Mouse (Mus musculus): ENCODE results near the gene Fkbp6. TPM values are rescaled to one million over a fixed set of nuclear protein-coding genes. Genes with fewer than 3 reads are reported as not detected.

Gene Fkbp6
- polyA plus RNA-seq, 1 experiment from 2014 or later = 0.11 TPM

DNA sequence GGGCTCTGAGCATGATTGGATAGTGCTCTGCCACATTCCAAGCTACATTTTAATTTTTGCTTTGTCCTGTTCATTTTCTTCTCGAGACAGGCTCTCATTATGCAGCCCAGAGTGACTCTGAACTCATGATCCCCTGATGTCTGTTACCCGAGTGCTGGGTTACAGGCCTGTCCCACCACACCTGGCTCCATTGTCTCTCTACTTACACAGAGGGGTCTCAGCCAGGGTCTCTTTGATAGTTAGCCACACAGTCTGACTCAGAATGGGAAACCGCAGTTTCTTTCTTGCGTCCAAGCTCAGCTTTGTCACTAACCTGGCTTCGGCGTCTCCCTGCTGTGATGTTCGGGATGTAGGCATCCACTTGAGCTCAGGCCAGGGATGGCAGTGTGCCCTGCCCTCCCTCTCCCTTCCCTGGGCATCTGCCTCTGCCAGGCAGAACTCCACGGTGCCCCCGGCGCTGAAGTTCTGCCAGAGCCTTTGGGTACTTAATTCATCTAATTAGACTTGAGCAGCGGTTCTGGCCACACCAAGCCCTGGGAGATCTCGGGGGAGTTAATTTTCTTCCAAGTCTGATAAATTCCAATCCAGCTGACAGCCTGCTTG is 78.2 kb downstream of the Fkbp6 start:
- no peak for ATAC-seq (ENCODE audit: extremely low read depth, insufficient number of reproducible peaks, low FRiP score, low TSS enrichment)
- H3K27me3 ChIP-seq (replicated peaks) = peaks cover 11% of the 10 kb centered on the region

DNA sequence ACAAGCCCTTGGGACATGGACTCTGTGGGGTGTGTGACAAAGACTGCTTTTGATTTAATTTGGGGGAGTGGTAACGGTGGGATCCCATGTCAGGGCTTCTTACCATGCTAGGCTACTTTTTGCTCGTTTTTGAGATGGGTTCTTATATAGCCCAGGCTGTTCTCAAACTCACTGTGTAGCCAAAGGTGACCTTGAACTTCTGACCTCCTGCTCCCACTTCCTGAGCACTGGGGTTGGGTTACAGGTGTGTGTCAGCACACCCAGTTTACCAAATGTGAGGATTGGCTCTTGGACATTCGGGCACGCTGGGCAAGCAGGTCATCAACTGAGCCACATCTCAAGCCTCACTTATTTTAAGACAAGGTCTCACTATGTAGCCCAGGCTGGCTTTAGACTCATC is 79.5 kb downstream of the Fkbp6 start:
- no peak for ATAC-seq (ENCODE audit: extremely low read depth, insufficient number of reproducible peaks, low FRiP score, low TSS enrichment)
- H3K36me3 ChIP-seq = no peaks in the 10 kb centered on the region

More for the DNA sequence above, 78.2 kb downstream of the Fkbp6 start:
- no peaks in the 10 kb centered on the region for H3K9me3 ChIP-seq
- H3K9ac ChIP-seq = no peak overlapping the region
- H3K27ac ChIP-seq (replicated peaks) = no peak overlapping the region
- H3K4me1 ChIP-seq = peaks cover 30% of the 10 kb centered on the region
- H3K4me3 ChIP-seq = no peak overlapping the region
- 71% methylated on average over 12 of the region's 12 CpGs for WGBS
- no peaks in the 10 kb centered on the region for H3K36me3 ChIP-seq
- H3K4me2 ChIP-seq = no peak overlapping the region

DNA sequence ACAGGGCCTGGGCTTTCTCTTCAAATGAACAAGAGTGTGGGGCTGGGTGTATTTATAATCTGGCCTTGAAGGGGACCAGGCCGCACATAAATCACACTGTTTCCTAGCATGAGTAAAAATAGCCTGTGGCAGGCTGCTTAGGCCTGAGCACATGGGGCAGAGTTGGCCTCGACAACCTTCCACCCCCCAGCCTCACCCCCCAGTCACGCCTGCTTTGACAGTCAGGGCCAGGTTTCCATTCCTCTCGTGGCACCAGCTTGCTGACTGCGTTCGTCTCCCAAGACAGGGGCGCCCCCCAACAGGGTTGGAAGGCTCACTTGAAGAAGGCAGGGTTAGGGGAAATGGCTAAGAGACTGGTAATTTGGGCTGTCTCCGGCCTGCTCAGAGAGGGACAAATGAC is 80.4 kb downstream of the Fkbp6 start:
- no peak for ATAC-seq (ENCODE audit: extremely low read depth, insufficient number of reproducible peaks, low FRiP score, low TSS enrichment)
- H3K36me3 ChIP-seq = no peaks in the 10 kb centered on the region
- peak overlapping the region; percentile 50; the same call in 1 of the 2 replicates for H3K27ac ChIP-seq (replicated peaks)
- peaks cover 18% of the 10 kb centered on the region for H3K4me1 ChIP-seq
- H3K27me3 ChIP-seq (replicated peaks) = no peaks in the 10 kb centered on the region
- H3K4me3 ChIP-seq = no peak overlapping the region
- H3K9ac ChIP-seq = no peak overlapping the region; the same call in 1 of the 2 replicates
- H3K4me2 ChIP-seq = no peak overlapping the region
- 57% methylated on average over 8 of the region's 8 CpGs for WGBS
- H3K9me3 ChIP-seq = no peaks in the 10 kb centered on the region

More for the DNA sequence above, 79.5 kb downstream of the Fkbp6 start:
- Histone ChIP-seq H3K9me3 (no peaks in the 10 kb centered on the region), H3K4me3 (no peak overlapping the region), H3K9ac (no peak overlapping the region), H3K4me2 (no peak overlapping the region), H3K27me3 (replicated peaks) (no peaks in the 10 kb centered on the region), H3K27ac (replicated peaks) (no peak overlapping the region), H3K4me1 (peaks cover 23% of the 10 kb centered on the region)
- 78% methylated on average over 4 of the region's 4 CpGs for WGBS

DNA sequence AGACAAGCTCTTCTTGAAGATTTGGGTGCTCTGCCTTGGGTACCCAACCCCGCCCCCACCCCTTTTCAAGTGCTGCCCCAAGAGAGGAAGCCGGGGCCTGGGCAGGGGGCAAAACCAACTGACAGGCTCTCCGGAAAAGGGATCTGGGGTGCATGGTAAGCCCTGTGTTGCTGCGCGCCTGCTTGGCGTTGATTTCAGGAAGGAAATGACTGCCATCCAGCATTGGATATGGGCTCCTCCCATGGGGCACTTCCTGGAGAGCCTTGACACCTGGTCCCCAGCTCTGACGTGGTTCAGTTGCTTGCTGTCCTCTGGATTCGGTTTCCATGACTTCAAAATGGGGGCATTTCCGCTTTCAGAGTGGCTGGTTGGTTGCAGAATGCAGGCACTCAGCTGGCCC is 85.3 kb downstream of the Fkbp6 start:
- H3K4me3 ChIP-seq = peak overlapping the region; percentile 25
- ATAC-seq (ENCODE audit: extremely low read depth, insufficient number of reproducible peaks, low FRiP score, low TSS enrichment) = no peak
- H3K4me1 ChIP-seq = peaks cover 19% of the 10 kb centered on the region
- H3K9ac ChIP-seq = peak overlapping the region; percentile 42; the same call in 1 of the 2 replicates
- WGBS = 42% methylated on average over 9 of the region's 9 CpGs
- H3K9me3 ChIP-seq = no peaks in the 10 kb centered on the region
- H3K4me2 ChIP-seq = peak overlapping the region; percentile 52
- H3K27ac ChIP-seq (replicated peaks) = peak overlapping the region; percentile 73
- no peaks in the 10 kb centered on the region for H3K36me3 ChIP-seq
- no peaks in the 10 kb centered on the region for H3K27me3 ChIP-seq (replicated peaks)

DNA sequence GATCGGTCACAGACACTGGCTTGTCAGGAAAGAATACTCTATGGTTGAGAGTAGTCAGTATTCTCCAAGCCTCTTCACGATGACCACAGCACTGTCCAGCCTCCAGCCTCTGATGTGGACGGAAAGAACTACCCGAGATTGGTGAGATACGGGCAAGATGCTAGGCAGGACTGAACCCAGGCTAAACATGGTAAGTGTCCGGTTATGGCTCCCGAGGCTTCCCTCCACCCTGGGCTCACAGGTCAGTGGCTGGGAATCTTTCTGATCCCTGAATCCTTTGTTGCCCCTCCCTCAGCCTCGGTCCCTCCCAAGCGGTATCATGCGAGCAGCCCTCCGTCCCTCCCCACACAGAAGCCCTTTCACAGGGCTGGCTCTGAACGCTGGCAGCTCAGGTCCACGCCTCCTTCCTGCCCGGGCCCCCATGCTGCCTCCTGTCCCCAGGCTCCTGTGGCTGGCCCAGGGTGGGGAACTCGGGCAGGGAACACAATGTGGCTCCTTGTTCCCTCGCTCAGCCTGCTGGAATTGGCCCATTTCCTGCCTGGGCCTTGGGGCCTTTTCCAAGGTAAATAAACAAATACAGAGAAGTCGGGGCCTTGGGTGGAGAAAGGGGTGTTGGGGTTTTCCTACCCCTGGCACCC is 85.9 kb downstream of the Fkbp6 start:
- Histone ChIP-seq H3K9me3 (no peaks in the 10 kb centered on the region), H3K36me3 (no peaks in the 10 kb centered on the region), H3K4me1 (peaks cover 13% of the 10 kb centered on the region), H3K9ac (peak overlapping the region; percentile 55), H3K4me3 (peak overlapping the region; percentile 25), H3K4me2 (peak overlapping the region; percentile 52), H3K27me3 (replicated peaks) (no peaks in the 10 kb centered on the region), H3K27ac (replicated peaks) (peak overlapping the region; percentile 73)
- 15% methylated on average over 17 of the region's 17 CpGs for WGBS
- peak; percentile 68; the same call in 1 of the 2 replicates for ATAC-seq (ENCODE audit: extremely low read depth, insufficient number of reproducible peaks, low FRiP score, low TSS enrichment)

DNA sequence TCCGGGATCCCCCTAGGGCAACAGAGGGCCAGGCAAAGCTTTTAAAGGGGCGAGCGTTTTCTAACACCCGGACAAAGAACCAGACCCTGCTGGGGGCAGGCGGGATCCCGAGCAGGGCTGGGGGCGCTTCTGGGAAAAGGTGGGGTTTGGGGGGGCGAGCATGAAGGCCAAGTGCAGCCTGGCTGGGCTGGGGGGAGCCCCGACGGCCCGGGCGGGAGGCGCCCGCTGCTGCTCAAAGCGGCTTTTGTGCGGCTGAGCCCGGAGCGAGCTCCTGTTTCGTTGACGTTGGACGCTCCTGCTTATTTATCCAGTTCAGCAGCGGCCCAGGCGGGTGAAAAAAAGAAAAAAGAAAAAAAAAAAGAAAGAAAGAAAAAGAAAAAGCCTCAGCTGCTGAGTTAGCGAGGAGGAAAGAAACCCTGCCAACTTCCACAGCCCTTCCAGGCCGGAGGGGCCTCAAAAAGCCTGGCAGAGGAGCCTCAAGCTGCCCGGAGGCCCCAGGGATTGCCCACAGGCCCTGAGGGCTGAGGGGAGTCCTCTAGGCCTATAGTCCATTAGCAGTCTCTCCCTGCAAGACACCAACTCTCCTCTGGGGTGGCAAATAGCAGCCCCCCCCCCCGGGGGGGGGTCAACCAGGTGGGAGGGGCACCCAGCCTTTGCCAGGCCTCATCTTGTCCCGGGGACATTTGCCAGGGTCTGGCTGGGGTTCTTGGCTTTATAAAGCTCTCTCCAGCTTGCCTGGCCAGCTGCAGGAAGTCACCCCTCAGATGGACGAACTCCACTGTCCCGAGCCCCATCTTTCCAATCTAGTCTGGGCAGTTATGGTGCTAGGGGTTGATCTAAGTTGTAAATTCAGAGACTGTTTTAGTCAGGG is 91.3 kb downstream of the Fkbp6 start:
- H3K4me1 ChIP-seq = peaks cover 18% of the 10 kb centered on the region
- H3K4me3 ChIP-seq = peak overlapping the region; percentile 36
- H3K27me3 ChIP-seq (replicated peaks) = no peaks in the 10 kb centered on the region
- WGBS = 38% methylated on average over 30 of the region's 30 CpGs
- H3K27ac ChIP-seq (replicated peaks) = peak overlapping the region; percentile 87
- H3K4me2 ChIP-seq = peak overlapping the region; percentile 63
- ATAC-seq (ENCODE audit: extremely low read depth, insufficient number of reproducible peaks, low FRiP score, low TSS enrichment) = no peak
- H3K36me3 ChIP-seq = no peaks in the 10 kb centered on the region
- H3K9me3 ChIP-seq = peaks cover 8% of the 10 kb centered on the region
- H3K9ac ChIP-seq = peak overlapping the region; percentile 79

DNA sequence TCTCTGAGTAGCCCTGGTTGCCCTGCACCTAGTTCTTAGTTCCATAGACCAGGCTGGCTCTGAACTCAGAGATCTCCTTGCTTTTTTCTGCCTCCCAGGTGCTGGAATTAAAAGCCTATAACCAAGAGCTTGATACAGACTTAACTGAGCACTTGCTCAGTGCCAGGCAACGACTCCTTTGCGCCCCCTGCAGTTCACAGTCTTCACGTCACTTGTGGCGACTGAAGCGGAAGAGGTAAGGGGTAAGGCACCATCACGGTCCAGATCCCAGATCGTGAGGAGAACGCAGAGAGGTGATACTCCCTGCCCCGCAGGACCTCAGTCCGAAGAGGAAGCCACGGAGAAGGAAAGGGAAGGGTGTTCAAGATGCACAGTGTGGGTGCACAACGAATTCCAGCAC is 92.3 kb downstream of the Fkbp6 start:
- Histone ChIP-seq H3K27me3 (replicated peaks) (no peaks in the 10 kb centered on the region), H3K4me1 (peaks cover 26% of the 10 kb centered on the region), H3K27ac (replicated peaks) (peak overlapping the region; percentile 87; the same call in 1 of the 2 replicates), H3K9me3 (peaks cover 8% of the 10 kb centered on the region), H3K36me3 (no peaks in the 10 kb centered on the region), H3K4me3 (no peak overlapping the region), H3K4me2 (no peak overlapping the region), H3K9ac (no peak overlapping the region)
- 70% methylated on average over 12 of the region's 12 CpGs for WGBS
- ATAC-seq (ENCODE audit: extremely low read depth, insufficient number of reproducible peaks, low FRiP score, low TSS enrichment) = no peak

DNA sequence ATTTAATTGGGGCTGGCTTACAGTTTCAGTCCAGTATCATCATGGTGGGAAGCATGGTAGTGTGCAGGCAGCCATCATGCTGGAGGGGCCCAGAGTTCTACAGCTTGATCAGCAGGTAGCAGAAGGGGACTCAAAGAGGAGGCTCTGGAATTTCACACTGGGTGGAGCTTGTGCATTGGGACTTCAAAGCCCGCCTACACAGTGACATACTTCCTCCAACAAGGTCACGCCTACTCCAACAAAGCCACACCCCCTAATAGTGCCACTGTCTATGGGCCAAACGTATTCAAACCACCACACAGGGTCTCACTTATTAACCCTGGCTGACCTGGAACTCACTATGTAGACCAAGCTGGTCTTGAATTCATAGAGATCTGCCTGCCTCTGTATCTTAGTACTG is 93.7 kb downstream of the Fkbp6 start:
- H3K4me1 ChIP-seq = peaks cover 32% of the 10 kb centered on the region
- WGBS = 76% methylated on average over 3 of the region's 3 CpGs
- H3K4me3 ChIP-seq = no peak overlapping the region
- H3K36me3 ChIP-seq = no peaks in the 10 kb centered on the region
- no peaks in the 10 kb centered on the region for H3K27me3 ChIP-seq (replicated peaks)
- no peak overlapping the region for H3K27ac ChIP-seq (replicated peaks)
- no peak overlapping the region for H3K4me2 ChIP-seq
- no peak for ATAC-seq (ENCODE audit: extremely low read depth, insufficient number of reproducible peaks, low FRiP score, low TSS enrichment)
- H3K9me3 ChIP-seq = peaks cover 8% of the 10 kb centered on the region
- H3K9ac ChIP-seq = no peak overlapping the region

DNA sequence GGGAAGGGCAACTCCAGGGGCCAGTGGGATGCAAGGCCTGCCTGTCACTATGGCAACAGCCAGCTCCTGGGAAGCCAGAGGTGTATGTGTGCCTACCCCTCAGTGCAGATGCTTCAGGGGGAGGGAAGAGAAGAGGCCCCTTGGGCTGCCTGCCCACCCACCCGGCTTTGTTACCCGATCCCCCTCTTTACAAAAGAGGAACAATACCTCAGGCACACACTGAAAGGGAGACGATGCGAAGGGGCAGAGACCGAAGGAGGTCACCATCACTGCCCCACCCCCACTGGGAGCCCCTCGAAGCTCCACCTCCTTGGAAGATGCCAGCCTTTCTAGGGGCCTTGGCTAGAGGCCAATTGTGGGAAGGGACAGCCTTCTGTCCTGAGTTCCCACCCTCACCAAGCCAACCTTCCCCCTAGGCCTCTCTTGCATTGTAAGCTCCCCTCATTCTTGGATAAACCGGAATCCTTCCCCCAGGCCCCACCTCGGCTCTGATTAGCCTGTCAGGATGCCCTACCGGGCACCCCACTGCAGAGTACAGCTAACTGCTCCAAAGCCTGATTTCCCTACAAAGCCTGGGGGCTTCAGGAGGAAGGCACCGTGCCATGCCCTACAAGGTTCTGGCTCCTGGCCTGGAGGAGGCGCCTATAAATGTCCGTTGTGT is 96.0 kb downstream of the Fkbp6 start:
- H3K4me3 ChIP-seq = no peak overlapping the region
- ATAC-seq (ENCODE audit: extremely low read depth, insufficient number of reproducible peaks, low FRiP score, low TSS enrichment) = no peak
- H3K36me3 ChIP-seq = no peaks in the 10 kb centered on the region
- H3K4me1 ChIP-seq = peaks cover 51% of the 10 kb centered on the region
- peaks cover 21% of the 10 kb centered on the region for H3K27me3 ChIP-seq (replicated peaks)
- 24% methylated on average over 12 of the region's 12 CpGs for WGBS
- H3K9me3 ChIP-seq = peaks cover 8% of the 10 kb centered on the region
- H3K9ac ChIP-seq = peak overlapping the region; percentile 56
- no peak overlapping the region for H3K4me2 ChIP-seq
- H3K27ac ChIP-seq (replicated peaks) = 0 out of 2 replicates have a peak overlapping the region, but pooled peaks have one; percentile 5

DNA sequence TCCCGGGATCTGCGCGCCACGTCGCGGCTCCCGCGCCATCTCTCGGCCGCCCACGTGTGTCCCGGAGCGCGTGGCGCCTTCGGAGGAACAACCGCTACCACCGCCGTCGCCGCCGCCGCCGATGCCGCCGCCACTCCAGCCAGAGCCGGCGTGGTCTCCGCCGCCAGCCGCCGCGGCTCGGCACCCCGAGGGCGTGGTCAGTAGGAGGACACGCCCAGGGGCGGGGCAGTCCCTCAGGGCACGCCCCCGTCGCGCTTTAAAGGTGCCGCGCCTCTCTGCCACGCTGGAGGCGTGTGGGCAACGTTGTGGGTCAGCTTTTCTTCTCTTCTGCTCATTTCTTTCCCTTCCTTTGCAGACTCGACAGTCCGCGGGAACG is 98.8 kb downstream of the Fkbp6 start, which contains the start of gene Fzd9:
Fzd9 (minus strand) TSS at position 152 of the 376 bp plus-strand sequence.
- H3K4me1 ChIP-seq = peaks cover 53% of the 10 kb centered on the region
- no peak within 1 kb of the TSS for H3K27ac ChIP-seq (replicated peaks)
- peak; percentile 83 for ATAC-seq (ENCODE audit: extremely low read depth, insufficient number of reproducible peaks, low FRiP score, low TSS enrichment)
- H3K4me2 ChIP-seq = peak within 1 kb of the TSS; percentile 89
- H3K36me3 ChIP-seq = peaks cover 14% of the 10 kb centered on the region
- H3K4me3 ChIP-seq = peak within 1 kb of the TSS; percentile 59
- H3K27me3 ChIP-seq (replicated peaks) = peaks cover 23% of the 10 kb centered on the region
- under 1% methylated on average over 51 of the region's 51 CpGs for WGBS
- peaks cover 1% of the 10 kb centered on the region for H3K9me3 ChIP-seq
- peak within 1 kb of the TSS; percentile 80 for H3K9ac ChIP-seq

Data from heart, embryonic 13.5 days (tissue).